Mouse (Mus musculus) midbrain, embryonic 11.5 days (tissue): ENCODE data around the gene Homer3. TPM values are rescaled to one million over a fixed set of nuclear protein-coding genes. Genes with fewer than 3 reads are reported as not detected.

Experiments used
- ATAC-seq: fragments of 200-750 bp; cut with Nextera tagmentation; 2 replicates; pipeline ENCODE4 v1.8.0; 2017; ENCODE audit warnings: moderate TSS enrichment, moderate library complexity; ENCODE audit not compliant: low FRiP score
- DNase-seq: peaks from one replicate; pipeline ENCODE4 v3.0.0; 2015; ENCODE audit warnings: low spot score; ENCODE audit errors: missing footprints
- H3K27ac ChIP-seq: fragments of 300-500 bp; sonication (generic); 2 replicates; pipeline ENCODE4 v1.5.1; 2014; ENCODE audit warnings: low read depth, low read length
- H3K27me3 ChIP-seq: fragments of 300-500 bp; sonication (generic); 2 replicates; pipeline ENCODE4 v1.6.1; 2014; ENCODE audit warnings: mild to moderate bottlenecking, low read length, moderate library complexity, mixed read lengths; ENCODE audit not compliant: control insufficient read depth, insufficient read depth
- H3K36me3 ChIP-seq: fragments of 300-500 bp; sonication (generic); 2 replicates; pipeline ENCODE4 v1.6.1; 2014; ENCODE audit warnings: mild to moderate bottlenecking, low read length, moderate library complexity, mixed read lengths; ENCODE audit not compliant: control insufficient read depth, insufficient read depth
- H3K4me1 ChIP-seq: fragments of 300-500 bp; sonication (generic); 2 replicates; pipeline ENCODE4 v1.6.1; 2014; ENCODE audit warnings: low read length; ENCODE audit not compliant: control insufficient read depth, insufficient read depth
- H3K4me2 ChIP-seq: fragments of 300-500 bp; sonication (generic); 2 replicates; pipeline ENCODE4 v1.6.1; 2014; ENCODE audit warnings: mild to moderate bottlenecking, moderate library complexity
- H3K4me3 ChIP-seq: fragments of 300-500 bp; sonication (generic); 2 replicates; pipeline ENCODE4 v1.5.1; 2014; ENCODE audit warnings: low read depth, low read length
- H3K9ac ChIP-seq: fragments of 300-500 bp; sonication (generic); 2 replicates; pipeline ENCODE4 v1.6.1; 2014; ENCODE audit warnings: low read length
- H3K9me3 ChIP-seq: fragments of 300-500 bp; sonication (generic); 2 replicates; pipeline ENCODE4 v1.6.1; 2016; ENCODE audit warnings: low read length; ENCODE audit not compliant: control insufficient read depth
- WGBS: fragments of 180-500 bp; shearing (Covaris S2); extraction: QIAGEN DNeasy Blood & Tissue Kit; methylation state at CpG from one replicate; pipeline ENCODE4 v1.1.7; 2014; 5-methylcytosine and 5-hydroxymethylcytosine counted together
- polyA plus RNA-seq: library from polyadenylated mRNA; unstranded; fragments of >200 nt; fragmentation: Nextera tagmentation; extraction: Ambion mirVana; gene quantifications from 2 replicates; pipeline ENCODE4 v1.2.1, GENCODE M21; 2014

The Homer3 gene
- polyA plus RNA-seq, 1 experiment from 2014 or later: 61.2 TPM

GRCm38 (mm10) chr8:70327512-70327911 is 44.9 kb downstream of the Homer3 start:
- peaks cover 9% of the 10 kb centered on the region for H3K36me3 ChIP-seq
- WGBS: 94% methylated on average over 6 of the region's 6 CpGs

GRCm38 (mm10) chr8:70329124-70329834 is 46.7 kb downstream of the Homer3 start, which contains the start of gene Gdf1:
Gene Gdf1, plus strand, starts transcription at chr8:70329817.
- H3K4me2 ChIP-seq: peak within 1 kb of the TSS; percentile 32
- DNase-seq (no peak), ATAC-seq (0 out of 2 replicates have a peak, but pooled peaks have one; percentile 23)
- H3K9me3 ChIP-seq: no peaks in the 10 kb centered on the region
- WGBS: 17% methylated on average over 14 of the region's 14 CpGs
- H3K4me1 ChIP-seq: peaks cover 27% of the 10 kb centered on the region
- H3K36me3 ChIP-seq: peaks cover 26% of the 10 kb centered on the region
- H3K27me3 ChIP-seq: peaks cover 8% of the 10 kb centered on the region
- H3K4me3 ChIP-seq: no peak within 1 kb of the TSS
- H3K27ac ChIP-seq: no peak within 1 kb of the TSS
- H3K9ac ChIP-seq: peak within 1 kb of the TSS; percentile 44

More at GRCm38 (mm10) chr8:70327512-70327911, 44.9 kb downstream of the Homer3 start:
- Histone ChIP-seq H3K4me2 (no peak overlapping the region), H3K27me3 (peaks cover 8% of the 10 kb centered on the region), H3K9me3 (no peaks in the 10 kb centered on the region), H3K4me1 (peaks cover 27% of the 10 kb centered on the region), H3K9ac (no peak overlapping the region), H3K27ac (peak overlapping the region; percentile 59), H3K4me3 (no peak overlapping the region)
- DNase-seq (no peak), ATAC-seq (no peak)

- DNase-seq: peak; percentile 90
- 2% methylated on average over 45 of the region's 45 CpGs for WGBS
Observed at GRCm38 (mm10) chr8:70329835-70330740, 47.5 kb downstream of the Homer3 start.

GRCm38 (mm10) chr8:70330741-70331364 is 48.2 kb downstream of the Homer3 start:
- Histone ChIP-seq H3K36me3 (peaks cover 42% of the 10 kb centered on the region), H3K4me1 (peaks cover 27% of the 10 kb centered on the region), H3K9me3 (no peaks in the 10 kb centered on the region), H3K27me3 (peaks cover 8% of the 10 kb centered on the region), H3K4me2 (peak overlapping the region; percentile 32), H3K27ac (no peak overlapping the region), H3K4me3 (no peak overlapping the region), H3K9ac (no peak overlapping the region)
- peak; percentile 98 for DNase-seq
- peak; percentile 84 for ATAC-seq
- WGBS: 23% methylated on average over 53 of the region's 53 CpGs

More at GRCm38 (mm10) chr8:70329835-70330740, 47.5 kb downstream of the Homer3 start:
- H3K9ac ChIP-seq: peak overlapping the region; percentile 44
- peak; percentile 17 for ATAC-seq
- peaks cover 34% of the 10 kb centered on the region for H3K36me3 ChIP-seq
- peaks cover 8% of the 10 kb centered on the region for H3K27me3 ChIP-seq
- no peak overlapping the region for H3K4me3 ChIP-seq
- H3K4me1 ChIP-seq: peaks cover 27% of the 10 kb centered on the region
- no peaks in the 10 kb centered on the region for H3K9me3 ChIP-seq
- H3K4me2 ChIP-seq: peak overlapping the region; percentile 32
- no peak overlapping the region for H3K27ac ChIP-seq

GRCm38 (mm10) chr8:70331526-70331925 is 48.9 kb downstream of the Homer3 start:
- Histone ChIP-seq H3K27ac (no peak overlapping the region), H3K4me3 (no peak overlapping the region), H3K4me1 (peaks cover 27% of the 10 kb centered on the region), H3K9ac (0 out of 2 replicates have a peak overlapping the region, but pooled peaks have one; percentile 27), H3K36me3 (peaks cover 45% of the 10 kb centered on the region), H3K27me3 (peaks cover 8% of the 10 kb centered on the region), H3K9me3 (no peaks in the 10 kb centered on the region), H3K4me2 (no peak overlapping the region)
- ATAC-seq (no peak), DNase-seq (no peak)
- WGBS: 65% methylated on average over 19 of the region's 19 CpGs

GRCm38 (mm10) chr8:70332070-70332877 is 49.6 kb downstream of the Homer3 start:
- DNase-seq (peak; percentile 98), ATAC-seq (peak; percentile 76)
- Histone ChIP-seq H3K27me3 (peaks cover 8% of the 10 kb centered on the region), H3K4me1 (peaks cover 27% of the 10 kb centered on the region), H3K4me3 (no peak overlapping the region), H3K36me3 (peaks cover 51% of the 10 kb centered on the region), H3K9me3 (no peaks in the 10 kb centered on the region), H3K9ac (peak overlapping the region; percentile 42; the same call in 1 of the 2 replicates), H3K4me2 (no peak overlapping the region), H3K27ac (no peak overlapping the region)
- 27% methylated on average over 38 of the region's 41 CpGs for WGBS

GRCm38 (mm10) chr8:70332878-70333202 is 50.2 kb downstream of the Homer3 start:
- Histone ChIP-seq H3K4me2 (no peak overlapping the region), H3K27ac (no peak overlapping the region), H3K9me3 (no peaks in the 10 kb centered on the region), H3K4me3 (no peak overlapping the region), H3K9ac (no peak overlapping the region), H3K27me3 (peaks cover 8% of the 10 kb centered on the region), H3K36me3 (peaks cover 53% of the 10 kb centered on the region), H3K4me1 (peaks cover 27% of the 10 kb centered on the region)
- no peak for ATAC-seq
- WGBS: 94% methylated on average over 6 of the region's 6 CpGs
- DNase-seq: no peak

GRCm38 (mm10) chr8:70338931-70339330 is 56.3 kb downstream of the Homer3 start:
- Histone ChIP-seq H3K9me3 (no peaks in the 10 kb centered on the region), H3K36me3 (peaks cover 68% of the 10 kb centered on the region), H3K27me3 (no peaks in the 10 kb centered on the region), H3K4me3 (no peak overlapping the region), H3K9ac (no peak overlapping the region), H3K27ac (no peak overlapping the region), H3K4me2 (no peak overlapping the region), H3K4me1 (no peaks in the 10 kb centered on the region)
- no peak for DNase-seq
- ATAC-seq: no peak
- 93% methylated on average over 7 of the region's 7 CpGs for WGBS
